Mouse (Mus musculus) cerebellum, adult 11-12 months (tissue): Measurements from ENCODE around the gene Dido1.
"Not testable (repeated sequence)": the region's sequence is repeated elsewhere in the genome, so short reads cannot be mapped to it uniquely, and the experiment has no call there.

Experiments
- DNase-seq: peaks from one replicate; pipeline ENCODE4 v3.0.0; 2022

Gene Dido1

DNA sequence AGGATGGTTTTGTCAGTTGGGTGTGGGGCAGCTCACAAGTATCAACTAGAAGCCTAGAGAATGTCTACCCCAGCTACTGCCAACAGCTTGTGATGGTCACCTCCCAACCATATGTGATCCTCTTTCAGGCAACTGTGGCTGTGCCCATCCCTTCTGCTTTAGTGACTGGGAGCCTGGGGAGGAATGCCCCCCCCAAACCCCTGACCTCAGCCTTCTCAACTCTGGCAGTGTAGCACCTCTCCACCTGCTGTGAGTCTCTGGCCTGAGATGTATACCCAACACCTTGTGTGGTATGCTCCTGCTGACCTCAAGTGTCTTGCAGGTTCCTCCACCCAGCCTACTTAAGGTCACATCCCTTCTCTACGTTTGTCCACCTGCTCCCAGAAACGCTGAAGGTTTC is 14.1 kb upstream of the Dido1 start:
- no peak for DNase-seq

DNA sequence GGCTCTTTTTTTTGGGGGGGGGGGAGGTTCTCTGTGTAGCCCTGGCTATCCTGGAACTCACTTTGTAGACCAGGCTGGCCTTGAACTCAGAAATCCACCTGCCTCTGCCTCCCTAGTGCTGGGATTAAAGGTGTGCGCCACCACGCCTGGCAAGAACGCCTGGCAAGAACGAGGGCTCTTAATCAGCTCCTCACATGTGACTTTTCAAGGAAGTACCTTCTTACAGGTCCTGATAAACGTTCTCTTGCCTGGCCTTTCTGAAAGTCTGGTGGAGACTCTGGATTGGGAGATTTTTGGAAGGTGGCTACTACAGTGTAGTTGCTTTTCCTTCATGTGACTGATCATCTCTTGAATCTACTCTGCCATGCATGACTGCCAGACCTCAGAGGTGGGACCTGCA is 12.9 kb upstream of the Dido1 start:
- not testable (repeated sequence) for DNase-seq

DNA sequence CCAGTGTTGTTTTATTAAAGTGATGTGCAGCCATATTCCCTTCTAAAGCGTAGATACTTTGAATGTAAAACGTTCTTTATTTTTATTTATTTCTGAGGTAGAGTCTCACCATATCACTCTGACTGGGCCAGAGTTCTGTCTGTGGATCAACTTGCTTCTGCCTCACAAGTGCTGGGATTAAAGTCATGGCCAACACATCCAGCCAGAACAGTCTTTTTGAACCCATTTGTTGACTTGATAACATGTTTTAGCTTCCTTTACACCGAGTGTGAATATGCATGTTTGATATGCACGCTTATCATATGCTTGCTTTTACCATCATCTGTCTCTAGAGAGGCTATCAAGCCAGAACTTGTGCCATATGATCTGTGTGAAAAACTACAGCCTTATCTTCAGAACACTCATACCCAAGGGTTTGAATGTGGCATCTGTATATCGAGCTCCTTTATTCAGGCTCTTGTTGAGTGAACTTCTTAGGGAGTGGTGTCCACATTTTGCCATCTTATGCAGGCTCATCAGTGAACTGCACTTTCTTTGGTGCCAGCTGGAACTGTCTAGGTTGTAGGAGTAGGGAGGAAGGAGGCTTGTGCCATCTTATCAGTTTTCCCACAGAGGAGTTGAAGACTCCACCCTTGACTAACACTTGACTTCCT is 2.4 kb upstream of the Dido1 start:
- no peak for DNase-seq

DNA sequence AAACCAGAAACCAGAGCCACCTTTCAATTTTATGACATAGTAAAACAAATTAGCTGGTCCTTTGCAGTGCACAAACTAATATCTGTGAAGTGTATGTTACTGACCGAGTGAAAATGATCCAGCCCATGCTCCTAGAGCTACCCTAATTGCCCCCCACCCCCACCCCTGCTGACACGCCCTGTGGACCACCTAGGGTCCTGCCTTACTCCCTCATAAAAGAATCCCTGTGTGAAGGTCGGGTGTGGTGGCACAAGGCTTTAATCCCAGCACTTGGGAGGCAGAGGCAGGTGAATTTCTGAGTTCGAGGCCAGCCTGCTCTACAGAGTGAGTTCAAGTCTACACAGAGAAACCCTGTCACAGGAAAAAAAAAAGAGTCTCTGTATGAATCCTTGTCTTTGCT is 1.7 kb upstream of the Dido1 start:
- no peak for DNase-seq

DNA sequence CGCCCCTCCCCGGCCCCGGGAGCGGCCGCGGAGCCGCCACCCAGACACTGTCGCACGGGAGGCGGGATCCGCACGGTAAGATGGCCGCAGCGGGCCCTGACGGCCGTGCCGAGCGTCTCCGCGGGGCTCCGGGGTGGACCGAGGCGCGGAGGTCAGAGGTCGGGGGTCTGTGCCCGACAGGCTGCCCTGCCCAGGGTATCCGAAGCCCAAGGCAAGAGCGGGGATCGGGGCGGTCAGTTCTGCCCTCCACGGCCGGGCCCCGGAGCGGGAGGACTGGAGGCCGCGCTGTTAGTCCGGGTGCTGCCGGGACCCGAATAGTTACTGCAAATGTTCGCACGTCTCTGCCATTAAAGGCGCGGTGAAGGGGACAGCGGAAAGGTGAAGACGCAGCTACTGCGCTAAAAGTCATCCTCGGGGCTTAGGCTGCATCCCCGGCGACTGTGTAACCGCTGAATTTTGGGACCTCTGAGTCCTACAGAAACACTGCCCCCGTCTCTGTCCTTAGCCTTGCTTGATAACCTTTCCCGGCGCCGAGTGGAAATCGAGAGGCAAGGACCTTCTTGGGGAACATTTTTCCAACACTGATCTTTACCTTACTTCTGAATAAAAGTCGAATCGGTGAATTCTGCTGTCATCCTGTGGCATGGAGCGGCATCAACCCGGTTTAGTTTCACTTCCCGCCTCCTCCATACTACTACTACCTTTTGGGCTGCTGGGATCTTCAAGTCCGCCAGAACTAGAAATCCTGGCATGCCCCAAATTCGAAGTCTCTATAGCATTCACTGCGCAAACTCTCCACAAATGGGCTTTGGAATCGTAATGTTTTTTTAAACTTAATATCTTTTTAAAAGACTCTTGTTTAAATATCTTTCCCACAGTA is 717 bp upstream of the Dido1 start:
- no peak for DNase-seq

DNA sequence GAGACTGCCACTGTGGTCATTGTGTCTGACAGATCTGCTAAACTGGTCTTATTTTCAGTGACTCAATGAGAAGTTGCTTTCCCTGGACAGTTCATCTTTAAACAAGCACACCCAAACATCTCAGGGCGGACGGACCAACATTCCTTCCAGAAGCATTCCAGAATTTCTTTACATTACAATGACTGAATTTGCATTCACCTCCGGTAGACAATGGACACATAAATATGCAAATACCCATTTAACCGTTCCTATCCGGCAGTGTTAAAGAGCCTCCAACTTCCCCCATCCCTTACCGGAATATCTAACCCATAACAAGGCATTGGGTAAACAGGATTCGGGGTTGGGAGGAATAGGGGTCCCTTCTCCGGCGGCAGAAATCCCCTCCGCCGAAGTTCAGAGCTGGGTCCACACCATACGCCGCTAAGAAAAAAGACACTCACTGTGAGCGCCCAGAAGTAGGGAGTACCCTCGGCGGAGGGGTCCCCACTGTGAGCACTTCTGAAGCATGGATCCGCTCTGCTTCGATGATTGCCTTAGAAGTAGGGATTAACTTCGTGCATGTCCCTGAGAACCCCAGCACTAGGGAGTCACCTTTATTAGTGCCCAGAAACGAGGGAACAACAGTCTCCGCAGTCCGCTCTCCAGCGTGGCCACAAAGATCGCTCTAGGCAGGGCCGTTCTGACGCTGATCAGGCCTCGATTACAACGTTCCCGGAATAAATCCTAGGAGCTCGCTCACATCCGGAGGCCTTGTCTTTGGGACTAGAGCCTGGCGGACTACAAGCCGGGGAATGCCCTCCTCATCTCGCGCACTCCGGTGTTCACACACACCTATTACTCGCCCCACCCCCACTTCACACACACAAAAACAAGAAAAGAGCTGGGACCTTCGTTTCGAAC is 526 bp downstream of the Dido1 start:
- no peak for DNase-seq

DNA sequence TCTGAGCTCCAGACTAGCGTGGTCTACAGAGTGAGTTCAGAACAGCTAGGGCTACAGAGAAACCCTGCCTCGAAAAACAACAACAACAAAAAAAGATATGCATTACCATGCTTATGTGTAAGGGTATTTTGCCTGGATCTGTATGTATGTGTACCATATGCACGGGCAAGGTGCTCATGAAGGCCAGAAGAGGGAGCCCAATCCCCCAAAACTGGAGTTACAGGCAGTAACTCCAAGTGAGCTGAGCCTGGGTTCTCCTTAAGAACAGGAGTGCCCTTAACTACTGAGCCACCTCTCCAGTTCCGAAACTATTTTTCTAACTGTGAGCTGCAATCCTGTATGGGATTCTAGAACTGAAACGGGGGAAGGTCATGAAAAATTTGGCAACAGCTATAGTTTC is 3.8 kb downstream of the Dido1 start:
- no peak for DNase-seq

DNA sequence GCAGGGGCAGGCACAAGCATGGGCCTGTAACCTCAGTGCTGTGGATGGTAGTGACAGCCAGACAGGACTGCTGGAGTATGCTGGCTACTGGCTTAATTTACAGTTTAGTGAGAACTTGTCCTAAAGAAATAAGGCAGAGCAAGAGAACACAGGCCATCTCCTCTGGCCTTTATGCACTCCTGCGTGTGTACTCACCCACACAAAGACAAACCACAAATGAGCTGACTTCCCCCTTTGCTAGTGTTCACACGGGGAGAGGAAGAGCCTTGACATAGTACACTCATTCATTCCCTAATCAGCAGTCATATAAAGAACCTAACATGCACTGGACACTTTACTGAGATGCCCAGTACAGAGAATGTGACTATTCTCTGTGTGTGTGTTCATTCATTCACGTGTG is 4.7 kb downstream of the Dido1 start:
- DNase-seq, result no peak

DNA sequence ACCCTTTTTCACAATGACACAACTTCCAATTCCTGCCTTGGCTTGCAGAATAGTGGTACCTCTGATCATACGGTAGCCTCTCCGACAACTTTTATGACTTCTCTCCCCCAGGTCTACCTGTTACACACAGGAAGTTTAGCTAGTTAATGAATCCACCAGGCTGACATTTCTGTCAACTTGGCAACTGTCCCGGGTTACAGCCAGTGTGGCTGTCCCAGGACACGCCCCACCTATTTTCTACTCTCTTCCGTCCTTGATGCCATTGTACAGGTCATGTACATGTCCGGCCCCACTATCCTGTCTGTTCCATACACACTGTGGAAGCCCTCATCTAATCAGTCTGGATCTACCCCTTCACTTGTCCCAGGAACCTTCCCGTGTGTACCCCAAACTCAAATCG is 5.2 kb downstream of the Dido1 start:
- no peak for DNase-seq

DNA sequence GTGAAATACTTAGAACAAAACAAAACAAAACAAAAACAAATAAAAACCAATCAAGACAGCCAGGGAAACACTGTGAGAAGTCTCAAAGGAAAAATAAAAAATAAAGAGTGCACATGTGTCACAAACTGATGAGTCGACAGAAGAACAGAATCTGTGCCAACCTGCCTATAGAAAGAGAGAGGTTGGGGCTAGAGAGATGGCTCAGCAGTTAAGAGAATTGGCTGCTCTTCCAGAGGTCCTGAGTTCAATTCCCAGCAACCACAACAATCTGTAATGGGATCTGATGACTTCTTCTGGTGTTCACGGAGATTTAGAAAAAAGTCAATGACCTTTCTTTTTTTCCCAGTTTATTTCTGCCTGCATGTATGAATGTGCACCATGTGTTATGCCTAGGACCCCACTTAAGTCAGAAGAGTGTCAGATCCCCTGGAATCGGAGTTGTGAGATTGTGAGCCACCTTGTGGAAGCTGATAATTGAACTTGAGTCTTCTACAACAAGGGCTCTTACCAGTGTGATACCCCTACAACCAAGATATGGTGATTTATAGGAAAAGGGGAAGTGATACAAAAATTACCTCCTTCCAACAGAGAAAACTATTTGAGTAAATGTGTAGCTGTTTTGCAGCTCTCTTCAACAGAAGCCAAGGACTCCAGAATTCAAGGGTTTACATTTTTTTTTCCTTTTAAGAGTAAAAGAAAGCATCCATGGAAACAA is 6.0 kb downstream of the Dido1 start:
- DNase-seq, result no peak

DNA sequence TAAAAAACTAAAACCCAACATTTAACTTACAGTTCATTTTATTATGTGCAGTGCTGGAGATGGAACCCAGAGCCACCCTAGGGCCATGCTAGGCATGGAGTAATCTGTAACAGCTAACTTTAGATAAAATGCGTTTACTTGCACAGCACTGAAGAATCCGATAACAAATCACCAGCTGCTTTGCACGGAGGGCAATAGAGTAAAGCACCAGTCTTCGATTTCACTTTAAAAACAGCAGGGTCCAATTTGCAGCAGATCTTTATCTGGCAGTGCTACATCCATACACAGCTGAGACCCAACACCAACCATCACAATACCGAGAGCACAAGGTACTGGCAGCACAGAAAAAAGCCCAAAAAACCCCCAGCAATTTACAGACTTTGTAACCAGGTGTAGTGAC is 6.6 kb downstream of the Dido1 start:
- no peak for DNase-seq

DNA sequence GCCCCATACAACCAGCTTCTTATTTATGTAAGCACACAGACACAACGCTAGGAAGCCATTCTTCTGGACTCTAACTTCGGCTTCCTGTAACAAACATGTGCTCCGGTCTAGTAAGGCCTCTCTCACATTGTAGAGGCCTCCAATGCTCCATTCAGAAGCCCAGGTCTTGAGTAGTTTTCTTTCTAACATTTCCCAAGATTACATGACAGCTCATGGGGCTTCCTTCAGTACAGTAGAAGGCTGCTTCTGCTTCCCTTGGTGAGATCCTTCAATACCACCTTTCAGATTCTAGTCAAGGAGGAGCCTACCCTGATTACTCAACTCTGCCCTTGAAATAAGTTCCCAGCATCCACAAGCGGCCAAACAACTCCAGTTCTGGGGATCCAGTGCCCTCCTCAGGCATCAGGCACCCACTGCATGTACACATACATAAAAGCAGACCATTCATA is 7.1 kb downstream of the Dido1 start:
- no peak for DNase-seq

DNA sequence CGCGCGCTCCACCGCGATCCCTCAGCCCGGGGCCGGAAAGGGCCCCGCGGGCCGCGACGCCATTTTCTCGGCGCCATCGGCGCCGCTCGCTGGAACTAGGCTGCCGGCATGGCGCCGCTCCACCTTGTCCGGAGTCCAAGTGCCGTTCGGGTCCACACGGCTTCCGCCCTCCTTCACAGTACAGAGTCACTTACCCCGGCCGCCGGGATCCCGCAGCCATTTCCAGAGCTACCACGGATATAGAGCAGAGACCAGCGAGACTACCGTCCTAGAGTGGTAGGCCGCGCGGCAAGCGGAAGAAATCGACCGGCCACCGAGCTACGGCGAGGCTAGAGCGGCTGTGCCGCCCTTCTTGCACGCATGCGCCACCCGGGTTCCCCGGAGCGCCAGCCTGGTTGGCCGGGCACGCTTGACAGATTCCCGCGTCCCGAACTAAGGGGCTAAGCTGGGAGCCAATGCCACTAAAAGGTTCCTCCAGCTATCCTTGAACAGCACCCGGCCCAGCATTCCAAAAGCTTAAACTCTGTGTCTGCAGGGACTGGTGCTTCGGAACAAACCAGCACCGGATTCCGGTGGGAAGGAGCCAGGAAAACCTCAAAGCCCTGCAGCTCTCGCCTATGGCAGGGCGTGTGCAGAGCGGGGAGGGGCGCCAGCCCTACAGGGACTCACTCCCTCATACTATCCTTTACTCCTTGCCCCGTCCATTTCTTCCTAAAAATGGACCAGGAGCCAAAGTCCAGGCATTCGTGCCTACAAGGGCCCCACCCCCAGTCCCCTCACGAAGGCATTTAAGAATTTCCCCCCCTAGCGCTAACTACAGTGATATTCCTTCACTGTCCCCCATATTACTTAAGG is 7.8 kb downstream of the Dido1 start:
- DNase-seq, result peak; percentile 92

DNA sequence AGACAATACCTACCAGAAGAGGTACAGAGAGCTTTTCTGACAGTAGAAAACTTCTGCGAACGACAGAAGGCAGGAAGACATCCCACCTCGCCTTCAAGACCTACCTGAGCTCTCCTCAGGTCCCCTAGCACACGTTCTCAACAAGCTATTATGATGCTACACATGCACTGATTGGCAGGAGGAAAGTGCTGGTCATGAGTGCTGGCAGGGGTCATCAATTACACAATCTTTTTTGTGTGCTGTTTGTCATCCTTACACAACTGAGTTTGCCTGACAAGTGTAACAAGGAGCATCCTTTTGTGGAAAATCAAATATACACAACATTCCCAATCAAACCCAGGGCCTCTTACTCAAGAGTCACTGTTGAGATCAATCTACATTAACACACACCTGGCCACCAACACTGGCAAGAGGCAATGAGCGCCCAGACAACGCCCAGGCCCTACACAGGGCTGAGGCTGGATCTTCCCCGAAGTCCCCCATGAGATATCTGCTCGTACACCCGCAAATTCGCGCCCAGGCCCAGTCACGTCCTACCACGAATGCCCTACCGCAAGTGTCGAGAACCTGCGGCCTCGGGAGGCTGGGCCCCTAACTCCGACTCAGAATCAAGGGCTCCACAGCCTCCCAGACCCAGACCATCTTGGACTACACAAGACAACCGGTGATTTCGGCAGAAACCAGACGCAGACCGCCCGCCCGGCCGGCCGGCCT is 8.6 kb downstream of the Dido1 start:
- no peak for DNase-seq

DNA sequence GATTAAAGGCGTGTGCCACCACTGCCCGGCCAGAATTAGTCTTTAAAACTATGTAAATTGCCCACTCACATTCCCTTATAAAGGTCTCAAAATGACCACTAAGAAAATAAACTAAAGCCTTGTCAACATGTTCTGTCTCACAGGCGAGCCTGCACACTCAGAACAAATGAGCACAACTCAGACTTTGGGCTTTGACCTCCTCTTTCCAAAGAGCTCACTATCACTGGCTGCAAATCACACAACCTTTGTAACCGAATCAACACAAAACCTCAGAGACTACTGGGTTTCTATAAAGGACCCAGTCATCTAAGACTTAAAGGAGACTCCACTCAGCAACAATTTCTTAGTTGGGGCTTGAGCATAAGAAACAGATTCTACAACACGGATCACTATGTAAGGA is 9.3 kb downstream of the Dido1 start:
- DNase-seq, result no peak

DNA sequence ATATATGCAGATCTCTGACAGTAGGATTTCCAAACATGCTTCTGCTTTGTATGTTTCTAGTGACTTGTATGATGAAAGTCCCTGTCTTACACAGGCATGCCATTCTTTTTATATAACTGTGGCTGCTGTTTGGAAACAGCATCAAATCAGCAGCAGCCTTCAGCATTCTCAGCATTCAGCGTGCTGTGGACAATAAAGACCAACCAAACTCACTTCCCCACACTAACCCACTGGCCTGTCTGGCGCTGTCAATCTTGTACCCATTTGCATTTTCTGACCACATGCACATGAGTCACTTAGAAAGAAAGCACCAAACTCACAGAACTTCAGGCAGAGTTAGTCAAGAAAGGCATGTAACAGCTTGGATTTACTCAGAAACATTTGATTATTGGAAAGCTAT is 14.6 kb downstream of the Dido1 start:
- DNase-seq, result no peak

DNA sequence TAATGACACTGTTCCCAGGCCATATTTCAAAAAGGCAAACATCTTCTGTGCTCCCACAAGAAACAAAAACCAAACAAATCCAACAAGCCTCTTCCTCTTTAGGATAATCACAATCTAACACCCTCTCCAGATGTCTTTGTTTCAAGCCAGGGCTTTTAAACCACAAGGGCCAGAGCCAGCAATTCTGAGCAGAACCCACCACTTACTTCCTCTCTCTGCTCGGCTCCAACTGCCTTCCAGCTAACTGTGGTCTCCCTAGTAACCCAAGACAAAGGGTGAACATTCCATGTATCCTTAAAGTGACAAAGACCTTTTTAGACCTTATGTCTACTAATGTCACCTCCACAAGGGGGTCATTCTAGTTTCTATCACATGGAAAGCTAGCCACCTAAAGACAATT is 17.2 kb downstream of the Dido1 start:
- DNase-seq, result no peak

DNA sequence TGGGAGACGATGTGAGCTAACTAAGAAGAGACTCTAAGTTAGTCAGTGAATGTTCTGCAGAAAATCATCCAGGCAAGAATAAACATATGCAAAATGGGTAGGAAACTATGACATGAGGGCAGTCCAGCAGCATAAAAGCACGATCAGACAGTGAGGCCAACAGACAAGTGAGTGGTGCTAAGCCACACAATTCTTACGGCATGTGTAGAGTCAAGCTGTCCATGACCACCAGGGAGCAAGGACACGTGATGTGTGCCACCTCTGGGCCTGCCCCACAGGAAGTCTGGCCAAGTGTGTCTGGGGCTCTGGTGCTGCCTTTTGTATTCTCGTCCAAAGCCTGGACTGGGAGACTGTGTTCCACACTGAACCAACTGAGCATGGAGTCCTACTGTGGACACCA is 20.0 kb downstream of the Dido1 start:
- no peak for DNase-seq

DNA sequence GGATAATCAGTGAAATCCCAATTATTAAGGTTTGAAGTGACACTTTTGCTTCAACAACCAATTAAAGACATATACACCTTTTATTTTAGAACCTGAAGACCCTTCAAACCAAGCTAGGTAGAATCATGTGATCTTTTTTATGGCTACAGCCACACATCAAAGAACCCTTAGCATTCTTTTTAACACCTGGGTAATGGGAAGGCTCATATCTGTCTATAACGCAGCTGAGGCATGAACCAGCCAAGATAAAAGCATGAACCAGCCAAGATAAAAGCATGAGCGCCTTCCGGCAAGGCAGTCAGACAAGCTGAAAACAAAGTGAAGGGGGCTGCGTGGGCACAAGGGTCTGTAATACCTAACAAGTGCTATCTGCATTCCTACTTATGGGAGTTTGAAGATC is 25.8 kb downstream of the Dido1 start:
- DNase-seq, result no peak

DNA sequence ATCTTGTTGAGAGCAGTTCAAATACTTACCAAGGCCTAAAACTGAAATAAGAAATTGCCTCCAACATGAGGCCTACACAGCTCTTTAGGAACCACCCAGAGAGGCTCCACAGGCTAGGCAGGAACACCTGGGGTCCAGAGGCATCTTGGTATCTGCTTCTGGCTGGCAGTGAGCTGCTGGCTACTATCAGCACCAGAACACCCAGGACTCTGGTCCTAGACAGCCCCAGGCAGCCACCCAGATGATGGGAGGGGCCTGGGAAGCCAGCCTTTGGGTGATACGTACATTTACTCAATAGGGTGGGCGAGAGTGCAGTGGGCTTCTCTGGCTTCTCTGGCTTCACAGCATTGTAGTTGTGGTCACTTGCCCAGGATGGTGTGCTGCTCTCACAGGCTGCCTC is 26.3 kb downstream of the Dido1 start:
- no peak for DNase-seq

DNA sequence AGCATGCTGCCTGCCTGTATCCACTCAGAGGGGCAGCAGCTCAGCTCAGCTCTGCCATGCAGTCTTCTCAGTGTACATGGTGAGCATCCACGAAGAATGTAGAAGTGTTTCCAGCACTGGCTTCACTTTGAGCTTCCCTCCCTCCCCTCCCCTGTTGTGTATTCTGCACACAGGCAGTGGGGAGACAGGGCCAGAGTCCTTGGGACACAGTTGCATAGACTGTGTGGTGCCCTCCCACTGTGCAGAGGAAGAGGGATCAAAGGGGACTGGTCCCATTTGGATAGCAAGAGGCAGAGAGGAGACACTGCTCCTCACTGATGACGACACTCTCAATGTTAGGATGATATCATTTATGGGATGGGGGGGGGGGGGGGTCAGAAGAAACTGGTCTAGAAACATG is 28.6 kb downstream of the Dido1 start:
- no peak for DNase-seq
